Mouse (Mus musculus) skeletal muscle tissue, adult 2 months (tissue): Measurements from ENCODE around the gene Cnpy1.

Source experiments
- DNase-seq: peaks from one replicate; pipeline ENCODE4 v3.0.0-alpha.2; 2012; ENCODE audit warnings: low read depth, low spot score

Gene Cnpy1

GRCm38 (mm10) chr5:28245574-28245973, at the start of gene Cnpy1:
Gene Cnpy1, minus strand, starts transcription at chr5:28245806.
- DNase-seq = no peak

- DNase-seq = peak; percentile 51
Measured at GRCm38 (mm10) chr5:28293990-28294389, 48.4 kb upstream of the Cnpy1 start.

GRCm38 (mm10) chr5:28292281-28292680, 46.7 kb upstream of the Cnpy1 start:
- DNase-seq = no peak

- DNase-seq = no peak
Measured at GRCm38 (mm10) chr5:28291118-28291850, 45.7 kb upstream of the Cnpy1 start.

GRCm38 (mm10) chr5:28290630-28291029, 45.0 kb upstream of the Cnpy1 start:
- DNase-seq = no peak

- DNase-seq = no peak
Measured at GRCm38 (mm10) chr5:28289111-28289510, 43.5 kb upstream of the Cnpy1 start.

GRCm38 (mm10) chr5:28277279-28277678, 31.7 kb upstream of the Cnpy1 start:
- DNase-seq = no peak

GRCm38 (mm10) chr5:28272836-28273235, 27.2 kb upstream of the Cnpy1 start:
- DNase-seq = no peak

- DNase-seq = no peak
Measured at GRCm38 (mm10) chr5:28269469-28269991, 23.9 kb upstream of the Cnpy1 start.

- DNase-seq = no peak
Measured at GRCm38 (mm10) chr5:28267576-28267975, 22.0 kb upstream of the Cnpy1 start.

- no peak for DNase-seq
Measured at GRCm38 (mm10) chr5:28265653-28266052, 20.0 kb upstream of the Cnpy1 start.

GRCm38 (mm10) chr5:28263852-28264251, 18.2 kb upstream of the Cnpy1 start:
- no peak for DNase-seq

- DNase-seq = no peak
Measured at GRCm38 (mm10) chr5:28262070-28262469, 16.5 kb upstream of the Cnpy1 start.

- no peak for DNase-seq
Measured at GRCm38 (mm10) chr5:28259939-28260338, 14.3 kb upstream of the Cnpy1 start.

GRCm38 (mm10) chr5:28259385-28259784, 13.8 kb upstream of the Cnpy1 start:
- no peak for DNase-seq

- no peak for DNase-seq
Measured at GRCm38 (mm10) chr5:28257816-28258215, 12.2 kb upstream of the Cnpy1 start.

GRCm38 (mm10) chr5:28252999-28253398, 7.4 kb upstream of the Cnpy1 start:
- no peak for DNase-seq

- DNase-seq = no peak
Measured at GRCm38 (mm10) chr5:28252260-28252659, 6.7 kb upstream of the Cnpy1 start.

GRCm38 (mm10) chr5:28251211-28251764, 5.7 kb upstream of the Cnpy1 start:
- no peak for DNase-seq

GRCm38 (mm10) chr5:28250479-28250878, 4.9 kb upstream of the Cnpy1 start:
- no peak for DNase-seq

GRCm38 (mm10) chr5:28245121-28245520, 485 bp downstream of the Cnpy1 start:
- DNase-seq = no peak

GRCm38 (mm10) chr5:28243501-28244177, 2.0 kb downstream of the Cnpy1 start:
- DNase-seq = no peak

- no peak for DNase-seq
Measured at GRCm38 (mm10) chr5:28241423-28241822, 4.2 kb downstream of the Cnpy1 start.
